Mouse (Mus musculus) 3T3-L1 (cell line): ENCODE measurements at regions not wholly inside any gene's neighbourhood (a gene's known extent, or its start where the extent isn't known, plus 50 kb on each side); places are given as distances from the start of the nearest gene placed in this dataset.

Experiments used
- DNase-seq: peaks from one replicate; pipeline ENCODE4 v3.0.0-alpha.2; 2015; ENCODE audit warnings: low read depth, low spot score

GRCm38 (mm10) chr15:56158726-56159125, 1318.7 kb downstream of the Slc22a22 start:
- DNase-seq = no peak

DNA sequence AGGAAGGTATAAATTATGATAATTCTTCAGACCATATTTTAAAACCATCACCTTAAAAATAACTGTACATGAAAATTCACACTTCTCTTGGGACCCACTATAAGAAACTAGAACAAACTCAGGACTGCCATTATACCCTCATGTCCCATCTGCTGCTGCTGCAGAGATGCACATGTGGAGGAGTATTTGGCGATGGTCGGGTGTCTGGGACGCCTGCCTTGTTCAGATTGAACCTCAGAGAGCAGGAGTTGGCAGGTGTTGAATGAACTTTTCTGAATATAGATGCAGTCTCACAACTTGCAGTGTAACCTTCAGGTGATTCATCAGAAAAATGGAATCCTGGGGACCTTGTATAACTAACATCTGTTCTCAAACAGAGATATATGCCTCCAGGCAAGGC, 1338.0 kb downstream of the Slc22a22 start:
- no peak for DNase-seq

DNA sequence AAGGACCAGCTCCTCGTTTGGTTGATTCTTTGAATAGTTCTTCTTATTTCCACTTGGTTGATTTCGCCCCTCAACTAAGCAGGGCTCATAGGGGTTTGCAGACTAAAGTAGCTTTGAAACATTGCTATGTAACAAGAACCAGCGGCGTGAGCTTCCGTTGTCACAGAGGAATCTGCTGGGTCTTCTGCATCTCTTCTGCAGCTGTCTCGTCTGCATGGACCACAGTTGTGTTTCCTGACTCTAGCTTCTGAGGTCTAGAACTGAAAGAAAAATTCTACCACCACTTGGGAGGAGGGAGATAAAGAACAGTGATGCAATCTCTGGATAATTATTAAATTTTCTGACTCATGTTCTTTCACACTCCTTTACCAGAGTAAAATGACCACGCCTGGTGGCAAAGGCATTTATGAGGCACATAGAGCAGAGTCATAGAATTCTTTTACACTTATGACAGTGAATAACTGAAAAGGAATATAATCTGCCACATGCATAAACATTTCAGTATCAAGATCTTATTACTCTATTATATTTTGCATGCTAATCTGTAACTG, 1340.9 kb downstream of the Slc22a22 start:
- DNase-seq = peak; percentile 5

- no peak for DNase-seq
Observed at GRCm38 (mm10) chr15:56128029-56128428, 1349.4 kb downstream of the Slc22a22 start.

- DNase-seq = no peak
Observed at GRCm38 (mm10) chr15:56119287-56120065, 1357.9 kb downstream of the Slc22a22 start.

- DNase-seq = no peak
Observed at GRCm38 (mm10) chr15:56108313-56108712, 1369.1 kb downstream of the Slc22a22 start.

DNA sequence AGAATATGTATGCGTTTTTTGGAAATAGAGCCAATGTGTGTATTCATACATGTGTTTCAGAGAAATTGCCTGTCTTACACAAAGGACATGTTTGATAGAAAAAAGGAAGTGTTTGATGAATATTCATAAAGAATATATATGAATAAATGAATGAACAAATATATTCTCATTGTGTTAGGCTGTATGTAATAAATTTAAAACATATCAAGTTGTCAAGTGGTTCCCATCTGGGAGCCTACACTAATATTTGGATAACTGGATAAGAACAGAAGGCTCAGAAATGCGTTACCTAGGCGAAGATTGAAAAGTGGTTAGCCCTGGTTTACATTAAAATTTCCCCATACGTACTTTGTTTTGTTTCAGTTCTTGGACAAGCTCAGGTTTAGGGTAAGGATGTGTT, 1369.7 kb downstream of the Slc22a22 start:
- no peak for DNase-seq

- DNase-seq = no peak
Observed at GRCm38 (mm10) chr15:56100133-56100735, 1377.2 kb downstream of the Slc22a22 start.

DNA sequence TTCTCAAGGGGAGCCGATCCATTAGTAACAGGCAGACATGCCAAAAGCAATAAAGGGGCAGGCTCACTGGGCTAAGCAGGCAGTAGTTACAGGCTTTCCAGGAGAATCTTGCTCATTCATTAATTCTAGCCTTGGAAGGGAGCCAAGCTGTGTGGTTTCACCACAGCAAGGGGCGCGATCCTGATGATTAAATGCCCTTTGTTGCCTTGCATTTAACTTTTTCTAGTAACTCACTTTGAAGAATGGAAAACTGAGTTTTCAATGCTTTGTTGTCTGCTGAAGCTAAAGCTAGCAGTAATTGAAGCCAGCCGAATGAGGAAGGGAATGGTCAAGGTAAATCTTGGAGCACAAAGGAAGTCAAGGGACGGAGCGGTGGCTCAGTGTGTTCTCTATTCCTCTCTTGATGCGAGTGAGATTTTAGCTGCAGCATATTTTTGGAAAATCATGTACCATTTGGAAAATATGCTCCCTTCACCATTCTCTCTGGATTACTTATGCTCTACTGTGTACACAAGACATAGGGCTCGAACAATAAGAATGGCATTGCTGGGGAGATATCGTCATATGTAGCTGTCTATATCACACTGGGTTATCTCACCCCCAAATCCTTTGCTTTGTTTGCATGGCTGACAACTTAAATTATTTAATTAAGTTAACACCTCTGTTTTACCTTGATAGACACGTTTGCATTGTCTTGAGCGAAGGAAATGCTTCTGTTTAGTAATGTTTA, 1399.4 kb downstream of the Slc22a22 start:
- peak; percentile 34 for DNase-seq

GRCm38 (mm10) chr15:56077081-56077480, 1400.3 kb downstream of the Slc22a22 start:
- DNase-seq = no peak

GRCm38 (mm10) chr15:56076680-56077079, 1400.7 kb downstream of the Slc22a22 start:
- DNase-seq = no peak

DNA sequence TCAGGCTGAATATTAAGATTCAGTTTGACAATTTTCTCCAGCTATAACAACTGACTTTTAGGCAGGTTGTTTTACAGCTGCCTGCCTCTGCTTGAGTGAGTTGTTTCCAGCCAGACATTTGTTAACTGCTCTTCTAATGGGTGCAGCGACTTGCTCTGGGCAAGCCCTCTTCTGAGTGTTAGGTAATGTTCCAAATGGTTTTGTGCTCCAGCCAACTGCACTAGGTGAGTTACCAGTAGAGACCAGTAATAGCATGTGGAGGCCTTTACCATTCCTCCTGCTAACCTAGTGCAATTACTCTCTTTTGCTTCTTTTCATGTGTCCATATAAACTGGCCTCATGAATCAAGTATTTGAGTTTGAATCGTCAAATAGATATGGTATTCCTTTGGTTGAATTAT, 1407.9 kb downstream of the Slc22a22 start:
- DNase-seq = no peak

DNA sequence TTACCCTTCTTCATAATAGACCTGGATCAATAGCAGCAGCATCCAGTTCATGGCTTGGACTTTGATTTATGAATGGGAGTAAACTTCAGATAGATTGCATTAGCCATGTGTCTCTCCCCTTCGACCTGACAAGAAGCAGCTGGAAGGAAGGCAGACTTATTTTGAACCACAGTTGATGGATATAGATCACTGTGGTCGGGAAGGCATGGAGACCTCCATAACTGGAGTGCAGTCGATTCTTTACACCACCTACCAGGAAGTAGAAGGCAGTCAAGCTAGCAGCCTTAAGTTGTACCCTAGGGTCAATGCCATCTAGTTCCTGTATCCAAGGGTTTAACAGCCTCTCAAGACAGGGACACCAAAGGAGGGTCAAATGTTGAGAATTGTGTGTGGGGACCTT, 1410.2 kb downstream of the Slc22a22 start:
- no peak for DNase-seq

DNA sequence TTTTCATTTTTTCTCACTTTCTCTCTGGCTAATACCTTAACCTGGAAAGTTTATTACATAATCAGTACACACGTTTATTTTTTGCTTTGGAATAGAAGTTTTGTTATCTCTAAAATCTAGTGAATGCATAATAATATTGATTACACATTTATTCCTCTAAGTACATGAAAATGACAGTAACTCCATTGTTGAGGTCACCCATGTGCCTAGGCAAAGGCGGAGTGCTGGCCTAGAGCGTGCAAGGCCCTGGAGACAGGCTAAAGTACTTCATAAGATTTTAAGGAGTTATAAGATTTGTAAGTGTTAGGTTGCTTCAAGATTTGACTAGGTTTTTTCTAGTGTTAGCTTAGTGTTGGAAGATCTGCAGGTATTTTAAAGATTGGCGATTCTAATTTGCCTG, 1410.9 kb downstream of the Slc22a22 start:
- no peak for DNase-seq

DNA sequence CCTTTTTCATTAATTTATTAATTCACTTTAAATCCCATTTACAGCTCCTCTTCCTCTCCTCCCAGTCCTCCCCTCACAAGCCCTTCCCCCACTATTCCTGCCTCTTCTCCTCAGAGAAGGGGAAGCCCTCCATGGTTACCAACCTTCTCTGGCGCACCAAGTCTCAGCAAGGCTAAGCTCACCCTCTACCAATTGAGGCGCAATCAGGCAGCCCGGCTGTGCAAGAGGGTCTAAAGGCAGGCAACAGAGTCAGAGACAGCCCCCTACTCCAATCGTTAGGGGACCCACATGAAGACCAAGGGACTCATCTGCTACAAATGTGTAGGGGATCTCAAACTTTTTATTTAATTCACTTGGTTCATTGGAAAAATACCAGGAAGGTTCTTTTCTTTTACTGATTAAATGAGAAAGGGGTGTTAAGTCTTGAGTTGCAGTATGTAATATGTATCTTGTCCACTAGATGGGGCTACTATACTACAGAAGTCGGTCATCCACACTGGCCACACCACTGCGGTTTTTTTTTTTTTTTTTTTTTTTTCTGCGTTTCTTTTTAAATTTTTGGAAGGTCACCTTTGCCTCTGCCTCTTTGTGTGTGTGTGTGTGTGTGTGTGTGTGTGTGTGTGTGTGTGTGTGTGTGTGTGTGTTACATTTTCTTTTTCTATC, 1411.4 kb downstream of the Slc22a22 start:
- peak; percentile 79 for DNase-seq

GRCm38 (mm10) chr15:56062576-56062975, 1414.8 kb downstream of the Slc22a22 start:
- DNase-seq = no peak

DNA sequence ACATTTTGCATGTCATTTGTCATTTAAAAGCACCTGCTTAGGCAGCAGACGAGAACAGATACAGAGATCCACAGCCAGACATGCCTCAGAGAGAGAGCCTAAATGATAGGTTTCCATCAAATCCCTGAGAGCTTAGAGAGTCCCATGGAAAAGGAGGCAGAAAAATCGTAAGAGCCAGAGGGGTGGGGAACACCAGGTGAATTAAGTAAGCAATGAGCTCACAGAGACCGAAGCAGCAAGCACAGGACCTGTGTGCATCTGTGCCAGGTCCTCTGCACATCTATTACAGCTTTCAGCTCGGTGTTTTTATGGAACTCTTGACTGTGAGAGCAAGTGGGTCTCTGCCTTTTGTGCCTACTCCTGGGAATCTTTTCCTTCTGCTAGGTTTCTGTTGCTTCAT, 1416.1 kb downstream of the Slc22a22 start:
- no peak for DNase-seq

DNA sequence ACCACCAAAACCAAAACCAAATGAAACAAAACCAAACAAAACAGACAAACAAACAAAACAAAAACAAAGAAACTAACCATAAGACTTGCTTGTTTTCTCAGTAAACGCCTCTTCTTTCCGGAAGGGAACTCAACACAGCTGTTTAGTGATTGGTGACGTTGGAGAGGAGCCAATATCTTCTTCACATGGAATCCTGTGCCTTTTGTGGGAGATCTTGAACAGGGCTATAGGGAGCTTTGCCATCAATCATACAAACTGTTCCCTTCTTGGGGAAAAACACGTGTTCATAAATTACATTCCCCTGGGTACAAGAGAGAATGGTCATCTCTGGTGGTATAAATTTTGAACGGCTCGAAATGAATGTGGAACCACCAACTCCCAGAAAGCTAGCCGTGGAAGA, 1426.7 kb downstream of the Slc22a22 start:
- no peak for DNase-seq

DNA sequence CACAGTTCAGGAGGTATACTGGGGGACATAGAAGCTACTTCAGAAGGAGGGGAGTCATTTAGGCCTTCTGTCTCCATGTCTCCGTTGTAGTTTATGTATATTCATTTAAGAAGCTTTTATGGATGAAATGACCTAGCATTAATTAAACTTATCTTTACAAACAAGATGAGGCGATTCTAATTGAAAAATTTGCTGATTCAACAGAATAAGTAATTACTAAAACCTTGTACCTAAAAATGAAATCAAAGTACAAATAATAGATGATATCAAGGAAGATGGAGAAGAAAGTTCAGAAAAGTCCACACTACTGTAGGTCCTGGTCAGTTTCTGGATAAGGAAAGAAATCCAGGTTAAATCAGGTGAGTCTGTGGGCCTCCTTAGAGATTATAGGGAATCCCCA, 1429.6 kb downstream of the Slc22a22 start:
- no peak for DNase-seq

- DNase-seq = peak; percentile 70
Observed at GRCm38 (mm10) chr15:56046679-56047532, 1430.5 kb downstream of the Slc22a22 start.
